Mouse (Mus musculus) sigmoid colon, adult 10 weeks (tissue): ENCODE measurements around the gene Taar1. TPM values are rescaled to one million over a fixed set of nuclear protein-coding genes. Genes with fewer than 3 reads are reported as not detected.

Experiments
- polyA plus RNA-seq: library from polyadenylated mRNA; stranded (reverse); fragments of 350-450 nt; fragmentation: Illumina TruSeq; extraction: RNeasy Lipid Tissue Mini Kit (QIAGEN cat#74804); gene quantifications from one replicate; pipeline ENCODE4 v1.2.3, GENCODE M21; 2014; ENCODE audit warnings: low read depth, low replicate concordance

The Taar1 gene
- polyA plus RNA-seq = not detected

GRCm38 (mm10) chr10:23920056-23920455, at the start of gene Taar1:
TSS of gene Taar1 (plus strand) at chr10:23920356.

GRCm38 (mm10) chr10:23894601-23895349, 25.4 kb upstream of the Taar1 start, which contains the start of gene Vnn1:
TSS of gene Vnn1 (plus strand) at chr10:23894688.

GRCm38 (mm10) chr10:23938312-23938711, 18.2 kb downstream of the Taar1 start, which contains the start of gene Taar2:
TSS of gene Taar2 (plus strand) at chr10:23938572.

GRCm38 (mm10) chr10:23949508-23950005, 29.4 kb downstream of the Taar1 start, which contains the start of gene Taar3:
TSS of gene Taar3 (plus strand) at chr10:23949558.

GRCm38 (mm10) chr10:23960444-23960915, 40.3 kb downstream of the Taar1 start, which contains the start of gene Taar4:
TSS of gene Taar4 (plus strand) at chr10:23960494.

GRCm38 (mm10) chr10:23970656-23971165, 50.6 kb downstream of the Taar1 start, which contains the start of gene Taar5:
TSS of gene Taar5 (plus strand) at chr10:23970706.

Other genes starting within 250 kb of the Taar1 start
- gene Rps12, start 133.1 kb upstream of the Taar1 start, polyA plus RNA-seq = 465 TPM
- gene Slc18b1, start 123.4 kb upstream of the Taar1 start, polyA plus RNA-seq = 42.3 TPM
- gene Vnn3, start 68.9 kb upstream of the Taar1 start, polyA plus RNA-seq = 0.25 TPM
- 2.1 TPM for gene Vnn1, start 25.7 kb upstream of the Taar1 start, polyA plus RNA-seq
- not detected for gene Taar2, start 18.2 kb downstream of the Taar1 start, polyA plus RNA-seq
- gene Taar3, start 29.2 kb downstream of the Taar1 start, polyA plus RNA-seq = not detected
- gene Taar4, start 40.1 kb downstream of the Taar1 start, polyA plus RNA-seq = not detected
- not detected for gene Taar5, start 50.4 kb downstream of the Taar1 start, polyA plus RNA-seq
- not detected for gene Taar6, start 65.3 kb downstream of the Taar1 start, polyA plus RNA-seq
- not detected for gene Taar7a, start 73.1 kb downstream of the Taar1 start, polyA plus RNA-seq
- not detected for gene Taar7b, start 79.6 kb downstream of the Taar1 start, polyA plus RNA-seq
- not detected for gene Taar7d, start 106.9 kb downstream of the Taar1 start, polyA plus RNA-seq
- not detected for gene Taar7e, start 117.3 kb downstream of the Taar1 start, polyA plus RNA-seq
- not detected for gene Taar7f, start 129.2 kb downstream of the Taar1 start, polyA plus RNA-seq
- not detected for gene Taar8a, start 156.1 kb downstream of the Taar1 start, polyA plus RNA-seq
- not detected for gene Taar8b, start 171.9 kb downstream of the Taar1 start, polyA plus RNA-seq
- gene Taar8c, start 181.6 kb downstream of the Taar1 start, polyA plus RNA-seq = not detected
- gene Taar9, start 189.2 kb downstream of the Taar1 start, polyA plus RNA-seq = not detected
- gene Stx7, start 228.9 kb downstream of the Taar1 start, polyA plus RNA-seq = 228 TPM